Mouse (Mus musculus) lung, postnatal 0 days (tissue): Measurements from ENCODE around the gene Dst.

ENCODE experiments used
- CTCF ChIP-seq: IDR thresholded peaks from 2 replicates; pipeline ENCODE4 v1.5.1; 2016; ENCODE audit warnings: antibody characterized with exemption, mild to moderate bottlenecking
- EP300 ChIP-seq: IDR thresholded peaks from 2 replicates; pipeline ENCODE4 v1.6.1; 2016; ENCODE audit warnings: antibody characterized with exemption, mild to moderate bottlenecking, control low read depth

DNA sequence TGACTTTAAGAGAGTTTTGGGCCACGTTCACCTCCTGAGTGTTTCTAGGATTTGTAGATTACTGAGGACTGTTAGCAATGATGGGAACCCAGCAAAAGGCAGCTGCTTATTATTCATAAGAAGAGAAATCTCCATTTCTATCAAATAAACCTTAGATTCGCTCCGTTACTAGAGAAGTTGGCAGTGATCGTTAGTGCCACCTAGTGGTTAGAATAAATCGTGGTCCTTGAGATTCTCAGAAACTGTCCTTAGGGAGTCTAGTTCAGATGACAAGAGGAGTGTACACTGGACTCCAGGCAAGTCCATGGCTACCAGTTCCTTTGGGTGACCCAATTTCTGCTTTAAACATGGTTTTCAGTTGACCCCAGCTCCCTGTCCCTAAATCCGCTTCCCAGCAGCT is 58.3 kb downstream of the Dst start:
- TF ChIP-seq CTCF = peak; percentile 78
- TF ChIP-seq EP300 = no peak
